ENCODE assay signal across 8 mouse cellular contexts in the genomic region with DNA sequence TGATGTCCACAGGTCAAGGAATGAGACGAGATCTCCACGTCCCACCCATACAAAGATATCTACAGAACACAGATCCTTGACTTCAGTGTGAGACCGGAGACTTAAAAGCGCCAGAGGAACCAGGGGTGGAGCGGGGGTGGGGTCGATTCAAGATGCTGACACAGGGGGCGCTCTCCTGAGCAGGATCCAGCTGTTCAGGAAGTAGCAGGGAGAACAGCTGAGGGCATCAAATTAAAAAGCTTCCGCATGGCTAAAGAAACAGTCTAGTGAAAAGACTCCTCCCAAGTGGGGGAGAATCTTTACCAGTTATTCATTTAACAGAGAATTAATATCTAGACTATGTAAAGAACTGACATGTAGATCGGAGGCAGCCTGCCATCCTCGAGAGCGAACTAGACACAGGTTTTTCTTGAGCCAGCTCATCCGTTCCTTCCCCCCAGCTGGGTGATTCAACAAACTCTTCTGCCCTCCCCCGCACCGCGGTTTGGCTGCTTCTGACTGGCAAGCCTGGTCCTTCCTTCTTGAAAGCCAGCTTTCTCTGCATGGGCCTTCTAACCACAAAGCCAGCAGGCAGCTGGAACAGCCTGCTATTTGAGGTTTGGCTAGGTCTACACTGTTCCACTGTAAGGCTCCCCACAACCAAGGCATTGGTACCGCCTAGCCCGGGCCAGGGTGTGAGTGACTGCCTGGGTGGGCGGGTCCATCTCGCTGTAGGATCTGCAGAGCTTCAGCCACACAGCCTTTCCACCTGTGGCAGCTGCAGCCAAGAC.
A peak's percentile ranks its signal among the peaks of the same experiment; 100 is the strongest.
DNase-seq lines count a peak whose midpoint lies in the region; ATAC-seq and TF ChIP-seq lines count a peak whose summit lies in the region.

No protein-coding gene starts in this region.

- H3K27ac ChIP-seq in heart, embryonic 12.5 days (ENCODE audit: poor library complexity, severe bottlenecking): no peak overlapping the region
- no peak overlapping the region for H3K27ac ChIP-seq in embryonic fibroblast, embryonic 13.5 days (ENCODE audit: insufficient read depth, low read length)
- H3K27ac ChIP-seq in liver, embryonic 13.5 days: no peak overlapping the region

- H3K9me3 ChIP-seq in heart, embryonic 12.5 days (replicated peaks): 0 out of 2 replicates have a peak, but pooled peaks cover 2% of the 10 kb centered on the region
- no peaks in the 10 kb centered on the region for H3K9me3 ChIP-seq in liver, embryonic 13.5 days (replicated peaks)

- no peak overlapping the region for H3K9ac ChIP-seq in heart, embryonic 12.5 days
- H3K9ac ChIP-seq in liver, embryonic 13.5 days: no peak overlapping the region

- TF ChIP-seq POLR2A in embryonic fibroblast, embryonic 13.5 days (IDR thresholded peaks at IDR 0.05; ENCODE audit: low read depth, low read length): no peak

- 0 out of 2 replicates have a peak, but pooled peaks cover 3% of the 10 kb centered on the region for H3K4me1 ChIP-seq in heart, embryonic 12.5 days (replicated peaks)
- peaks cover 6% of the 10 kb centered on the region; the same call in 1 of the 2 replicates for H3K4me1 ChIP-seq in embryonic fibroblast, embryonic 13.5 days (ENCODE audit: control insufficient read depth, insufficient read depth, low read length)
- H3K4me1 ChIP-seq in liver, embryonic 13.5 days (replicated peaks): no peaks in the 10 kb centered on the region

- WGBS in heart, embryonic 12.5 days: 60% methylated on average over 19 of the region's 19 CpGs
- 19% methylated on average over 19 of the region's 19 CpGs for WGBS in liver, embryonic 13.5 days (ENCODE audit: insufficient replicate concordance)

- no peak for ATAC-seq in heart, embryonic 12.5 days (ENCODE audit: insufficient number of reproducible peaks, low FRiP score)
- peak; percentile 94 for ATAC-seq in inflammation-experienced regulatory T-cells, adult 6 months
- 0 out of 2 replicates have a peak, but pooled peaks have one; percentile 36 for ATAC-seq in liver, embryonic 13.5 days (ENCODE audit: low read depth)
- no peak for ATAC-seq in erythroblast, adult 5-6 weeks (replicated peaks; ENCODE audit: low FRiP score, poor library complexity, severe bottlenecking)

- H3K27me3 ChIP-seq in heart, embryonic 12.5 days (replicated peaks): peaks cover 33% of the 10 kb centered on the region
- H3K27me3 ChIP-seq in liver, embryonic 13.5 days: 0 out of 2 replicates have a peak, but pooled peaks cover 2% of the 10 kb centered on the region

- DNase-seq in heart, adult 11 months: peak; percentile 99
- DNase-seq in T-cell, adult 2 months (ENCODE audit: low spot score): peak; percentile 83
- DNase-seq in liver, embryonic 13.5 days: no peak
- DNase-seq in right cerebral cortex, adult 18-20 months: peak; percentile 92

- no peak overlapping the region for H3K4me3 ChIP-seq in heart, embryonic 12.5 days
- H3K4me3 ChIP-seq in embryonic fibroblast, embryonic 13.5 days (ENCODE audit: insufficient read depth, low read length): no peak overlapping the region
- H3K4me3 ChIP-seq in liver, embryonic 13.5 days (replicated peaks): no peak overlapping the region

- TF ChIP-seq CTCF in embryonic fibroblast, embryonic 13.5 days (IDR thresholded peaks at IDR 0.05; ENCODE audit: borderline replicate concordance, insufficient read depth, low read length): 0 out of 2 replicates have a peak, but pooled peaks have one; percentile 19

- H3K4me2 ChIP-seq in heart, embryonic 12.5 days: no peak overlapping the region
- no peak overlapping the region for H3K4me2 ChIP-seq in liver, embryonic 13.5 days

- H3K36me3 ChIP-seq in heart, embryonic 12.5 days: no peaks in the 10 kb centered on the region
- H3K36me3 ChIP-seq in liver, embryonic 13.5 days: no peaks in the 10 kb centered on the region

Comparison
In these comparisons a context has a peak if more than half of its experiments do, and no peak if none do; other contexts are left out.
1. ATAC-seq: peak in inflammation-experienced regulatory T-cells, adult 6 months (single experiment) and liver, embryonic 13.5 days (single experiment); none in heart, embryonic 12.5 days (single experiment) and erythroblast, adult 5-6 weeks (single experiment).